Mouse (Mus musculus) midbrain, embryonic 14.5 days (tissue): ENCODE measurements at regions not wholly inside any gene's neighbourhood (a gene's known extent, or its start where the extent isn't known, plus 50 kb on each side); places are given as distances from the start of the nearest gene placed in this dataset.
A peak's percentile ranks its signal among the peaks of the same experiment; 100 is the strongest.

Source experiments
- ATAC-seq: fragments of 200-750 bp; cut with Nextera tagmentation; 2 replicates; pipeline ENCODE4 v1.8.0; 2017; ENCODE audit warnings: moderate number of reproducible peaks, moderate library complexity; ENCODE audit not compliant: low FRiP score, low TSS enrichment
- DNase-seq: peaks from one replicate; pipeline ENCODE4 v3.0.0-alpha.2; 2015
- H3K27ac ChIP-seq: fragments of 300-500 bp; sonication (generic); replicated peaks from 2 replicates; pipeline ENCODE4 v1.5.1; 2014; ENCODE audit warnings: mild to moderate bottlenecking, low read depth, low read length, moderate library complexity
- H3K27me3 ChIP-seq: fragments of 300-500 bp; sonication (generic); 2 replicates; pipeline ENCODE4 v1.6.1; 2014; ENCODE audit warnings: low read length, control low read depth, mixed read lengths; ENCODE audit not compliant: control insufficient read depth, insufficient read depth
- H3K36me3 ChIP-seq: fragments of 300-500 bp; sonication (generic); 2 replicates; pipeline ENCODE4 v1.6.1; 2014; ENCODE audit warnings: low read length, control low read depth; ENCODE audit not compliant: control insufficient read depth, insufficient read depth
- H3K4me1 ChIP-seq: fragments of 300-500 bp; sonication (generic); 2 replicates; pipeline ENCODE4 v1.6.1; 2014; ENCODE audit warnings: mild to moderate bottlenecking, antibody characterized with exemption, low read length, control low read depth; ENCODE audit not compliant: control insufficient read depth, insufficient read depth
- H3K4me2 ChIP-seq: fragments of 300-500 bp; sonication (generic); 2 replicates; pipeline ENCODE4 v1.6.1; 2014; ENCODE audit warnings: mild to moderate bottlenecking, low read length, moderate library complexity
- H3K4me3 ChIP-seq: fragments of 300-500 bp; sonication (generic); replicated peaks from 2 replicates; pipeline ENCODE4 v1.5.1; 2014; ENCODE audit warnings: low read depth, low read length
- H3K9ac ChIP-seq: fragments of 300-500 bp; sonication (generic); replicated peaks from 2 replicates; pipeline ENCODE4 v1.6.1; 2014; ENCODE audit warnings: mild to moderate bottlenecking, low read length, moderate library complexity
- H3K9me3 ChIP-seq: fragments of 300-500 bp; sonication (generic); 2 replicates; pipeline ENCODE4 v1.6.1; 2016; ENCODE audit warnings: low read length, control low read depth, mixed read lengths; ENCODE audit not compliant: control insufficient read depth
- WGBS: fragments of 180-500 bp; shearing (Covaris S2); extraction: QIAGEN DNeasy Blood & Tissue Kit; methylation state at CpG from one replicate; pipeline ENCODE4 v1.1.7; 2014; 5-methylcytosine and 5-hydroxymethylcytosine counted together

- DNase-seq (peak; percentile 37), ATAC-seq (peak; percentile 71)
- Histone ChIP-seq H3K4me1 (no peaks in the 10 kb centered on the region), H3K27ac (no peak overlapping the region), H3K4me2 (no peak overlapping the region), H3K36me3 (no peaks in the 10 kb centered on the region), H3K9ac (no peak overlapping the region), H3K27me3 (no peaks in the 10 kb centered on the region), H3K4me3 (no peak overlapping the region), H3K9me3 (no peaks in the 10 kb centered on the region)
- 51% methylated on average over 4 of the region's 4 CpGs for WGBS
Observed at GRCm38 (mm10) chr15:22151894-22152494, 396.8 kb upstream of the Cdh18 start.

GRCm38 (mm10) chr15:22152678-22153077 is 396.1 kb upstream of the Cdh18 start:
- peak; percentile 61; the same call in 1 of the 2 replicates for ATAC-seq
- Histone ChIP-seq H3K9ac (no peak overlapping the region), H3K36me3 (no peaks in the 10 kb centered on the region), H3K27ac (peak overlapping the region; percentile 9; the same call in 1 of the 2 replicates), H3K9me3 (no peaks in the 10 kb centered on the region), H3K4me2 (no peak overlapping the region), H3K4me1 (no peaks in the 10 kb centered on the region), H3K27me3 (no peaks in the 10 kb centered on the region), H3K4me3 (no peak overlapping the region)
- no peak for DNase-seq
- WGBS: 13% methylated on average over 1 of the region's 1 CpGs

GRCm38 (mm10) chr15:22170302-22170701 is 378.5 kb upstream of the Cdh18 start:
- 81% methylated on average over 5 of the region's 5 CpGs for WGBS
- no peak overlapping the region for H3K27ac ChIP-seq
- DNase-seq (peak; percentile 37), ATAC-seq (no peak)
- no peak overlapping the region for H3K4me2 ChIP-seq
- H3K27me3 ChIP-seq: no peaks in the 10 kb centered on the region
- H3K4me1 ChIP-seq: no peaks in the 10 kb centered on the region
- no peak overlapping the region for H3K4me3 ChIP-seq
- H3K9me3 ChIP-seq: no peaks in the 10 kb centered on the region
- no peak overlapping the region for H3K9ac ChIP-seq
- H3K36me3 ChIP-seq: no peaks in the 10 kb centered on the region

- Histone ChIP-seq H3K9me3 (no peaks in the 10 kb centered on the region), H3K27me3 (no peaks in the 10 kb centered on the region), H3K9ac (no peak overlapping the region), H3K36me3 (no peaks in the 10 kb centered on the region), H3K4me1 (no peaks in the 10 kb centered on the region), H3K27ac (no peak overlapping the region), H3K4me3 (no peak overlapping the region), H3K4me2 (no peak overlapping the region)
- DNase-seq (no peak), ATAC-seq (no peak)
- 93% methylated on average over 1 of the region's 1 CpGs for WGBS
Observed at GRCm38 (mm10) chr15:22208991-22209390, 339.8 kb upstream of the Cdh18 start.

GRCm38 (mm10) chr15:22232629-22233028 is 316.2 kb upstream of the Cdh18 start:
- H3K27me3 ChIP-seq: no peaks in the 10 kb centered on the region
- 77% methylated on average over 4 of the region's 4 CpGs for WGBS
- no peak overlapping the region for H3K27ac ChIP-seq
- H3K9me3 ChIP-seq: no peaks in the 10 kb centered on the region
- no peak for DNase-seq
- no peaks in the 10 kb centered on the region for H3K4me1 ChIP-seq
- H3K4me3 ChIP-seq: no peak overlapping the region
- ATAC-seq: no peak; the same call in 1 of the 2 replicates
- no peak overlapping the region for H3K9ac ChIP-seq
- H3K36me3 ChIP-seq: no peaks in the 10 kb centered on the region
- H3K4me2 ChIP-seq: no peak overlapping the region

- Histone ChIP-seq H3K27ac (no peak overlapping the region), H3K4me2 (no peak overlapping the region), H3K9ac (no peak overlapping the region), H3K4me1 (no peaks in the 10 kb centered on the region), H3K9me3 (no peaks in the 10 kb centered on the region), H3K36me3 (no peaks in the 10 kb centered on the region), H3K27me3 (no peaks in the 10 kb centered on the region), H3K4me3 (no peak overlapping the region)
- 82% methylated on average over 1 of the region's 1 CpGs for WGBS
- DNase-seq: no peak
- no peak for ATAC-seq
Observed at GRCm38 (mm10) chr15:22280919-22281318, 267.9 kb upstream of the Cdh18 start.

GRCm38 (mm10) chr15:22311016-22311415 is 237.8 kb upstream of the Cdh18 start:
- 82% methylated on average over 5 of the region's 5 CpGs for WGBS
- Histone ChIP-seq H3K36me3 (no peaks in the 10 kb centered on the region), H3K4me3 (no peak overlapping the region), H3K4me2 (no peak overlapping the region), H3K9ac (no peak overlapping the region), H3K4me1 (no peaks in the 10 kb centered on the region), H3K27ac (no peak overlapping the region), H3K9me3 (no peaks in the 10 kb centered on the region), H3K27me3 (no peaks in the 10 kb centered on the region)
- ATAC-seq: no peak
- no peak for DNase-seq

GRCm38 (mm10) chr15:22318992-22319391 is 229.8 kb upstream of the Cdh18 start:
- Histone ChIP-seq H3K36me3 (no peaks in the 10 kb centered on the region), H3K4me2 (no peak overlapping the region), H3K27ac (no peak overlapping the region), H3K9ac (no peak overlapping the region), H3K4me1 (no peaks in the 10 kb centered on the region), H3K9me3 (no peaks in the 10 kb centered on the region), H3K4me3 (no peak overlapping the region), H3K27me3 (no peaks in the 10 kb centered on the region)
- ATAC-seq (no peak), DNase-seq (no peak)
- 90% methylated on average over 7 of the region's 7 CpGs for WGBS

GRCm38 (mm10) chr15:22338941-22339340 is 209.9 kb upstream of the Cdh18 start:
- Histone ChIP-seq H3K9me3 (no peaks in the 10 kb centered on the region), H3K4me2 (no peak overlapping the region), H3K36me3 (no peaks in the 10 kb centered on the region), H3K4me1 (no peaks in the 10 kb centered on the region), H3K9ac (no peak overlapping the region), H3K27ac (no peak overlapping the region), H3K27me3 (no peaks in the 10 kb centered on the region), H3K4me3 (no peak overlapping the region)
- no peak for ATAC-seq
- DNase-seq: no peak
- 77% methylated on average over 3 of the region's 3 CpGs for WGBS
